Mouse (Mus musculus) forebrain, embryonic 13.5 days (tissue): Measurements from ENCODE around the gene 1700012B07Rik. TPM values are rescaled to one million over a fixed set of nuclear protein-coding genes. Genes with fewer than 3 reads are reported as not detected.

Experiments
- ATAC-seq: fragments of 200-750 bp; cut with Nextera tagmentation; 2 replicates; pipeline ENCODE4 v1.8.0; 2017
- H3K27ac ChIP-seq: fragments of 300-500 bp; sonication (generic); 2 replicates; pipeline ENCODE4 v1.5.1; 2015; ENCODE audit warnings: inconsistent platforms, mild to moderate bottlenecking, moderate library complexity
- H3K27me3 ChIP-seq: fragments of 300-500 bp; sonication (generic); 2 replicates; pipeline ENCODE4 v1.6.1; 2015; ENCODE audit warnings: mild to moderate bottlenecking, inconsistent platforms
- H3K36me3 ChIP-seq: fragments of 300-500 bp; sonication (generic); 2 replicates; pipeline ENCODE4 v1.6.1; 2015; ENCODE audit warnings: mild to moderate bottlenecking, inconsistent platforms; ENCODE audit not compliant: poor library complexity, severe bottlenecking
- H3K4me1 ChIP-seq: fragments of 300-500 bp; sonication (generic); 2 replicates; pipeline ENCODE4 v1.6.1; 2015; ENCODE audit warnings: inconsistent platforms
- H3K4me2 ChIP-seq: fragments of 300-500 bp; sonication (generic); 2 replicates; pipeline ENCODE4 v1.6.1; 2015; ENCODE audit warnings: inconsistent platforms, mild to moderate bottlenecking, moderate library complexity
- H3K4me3 ChIP-seq: fragments of 300-500 bp; sonication (generic); 2 replicates; pipeline ENCODE4 v1.5.1; 2015; ENCODE audit warnings: mild to moderate bottlenecking, inconsistent platforms
- H3K9ac ChIP-seq: fragments of 300-500 bp; sonication (generic); 2 replicates; pipeline ENCODE4 v1.6.1; 2015; ENCODE audit warnings: mild to moderate bottlenecking, inconsistent platforms
- H3K9me3 ChIP-seq: fragments of 300-500 bp; sonication (generic); replicated peaks from 2 replicates; pipeline ENCODE4 v1.6.1; 2016; ENCODE audit warnings: inconsistent platforms
- WGBS: fragments of 180-500 bp; shearing (Covaris S2); methylation state at CpG from one replicate; pipeline ENCODE4 v1.1.7; 2015; 5-methylcytosine and 5-hydroxymethylcytosine counted together
- polyA plus RNA-seq: library from polyadenylated mRNA; unstranded; fragments of >200 nt; fragmentation: Nextera tagmentation; extraction: Ambion mirVana; gene quantifications from 2 replicates; pipeline ENCODE4 v1.2.1, GENCODE M21; 2015

1700012B07Rik gene
- not detected in 2 replicates for polyA plus RNA-seq

GRCm38 (mm10) chr11:109827946-109828345 lies at the start of gene 1700012B07Rik:
Gene 1700012B07Rik (minus strand): TSS chr11:109828046.
- H3K4me3 ChIP-seq = no peak within 1 kb of the TSS
- H3K9me3 ChIP-seq = no peaks in the 10 kb centered on the region
- no peak for ATAC-seq
- no peak within 1 kb of the TSS for H3K27ac ChIP-seq
- H3K4me2 ChIP-seq = no peak within 1 kb of the TSS
- no peak within 1 kb of the TSS for H3K9ac ChIP-seq
- peaks cover 3% of the 10 kb centered on the region; the same call in 1 of the 2 replicates for H3K4me1 ChIP-seq
- no peaks in the 10 kb centered on the region for H3K27me3 ChIP-seq
- H3K36me3 ChIP-seq = no peaks in the 10 kb centered on the region
- 86% methylated on average over 4 of the region's 4 CpGs for WGBS

- no peak for ATAC-seq
- no peak overlapping the region for H3K27ac ChIP-seq
- no peak overlapping the region for H3K4me3 ChIP-seq
- 74% methylated on average over 9 of the region's 9 CpGs for WGBS
- no peaks in the 10 kb centered on the region for H3K36me3 ChIP-seq
- no peaks in the 10 kb centered on the region for H3K9me3 ChIP-seq
- H3K4me1 ChIP-seq = no peaks in the 10 kb centered on the region
- H3K9ac ChIP-seq = no peak overlapping the region
- H3K4me2 ChIP-seq = no peak overlapping the region
- no peaks in the 10 kb centered on the region for H3K27me3 ChIP-seq
Observed at GRCm38 (mm10) chr11:109876767-109877166, 48.9 kb upstream of the 1700012B07Rik start.

GRCm38 (mm10) chr11:109875834-109876233 lies 48.0 kb upstream of the 1700012B07Rik start:
- no peak overlapping the region for H3K27ac ChIP-seq
- H3K36me3 ChIP-seq = no peaks in the 10 kb centered on the region
- H3K4me1 ChIP-seq = no peaks in the 10 kb centered on the region
- H3K27me3 ChIP-seq = no peaks in the 10 kb centered on the region
- H3K9ac ChIP-seq = no peak overlapping the region
- WGBS = 77% methylated on average over 3 of the region's 3 CpGs
- no peak overlapping the region for H3K4me2 ChIP-seq
- no peaks in the 10 kb centered on the region for H3K9me3 ChIP-seq
- no peak overlapping the region for H3K4me3 ChIP-seq
- no peak for ATAC-seq

GRCm38 (mm10) chr11:109875525-109875802 lies 47.6 kb upstream of the 1700012B07Rik start:
- H3K27ac ChIP-seq = no peak overlapping the region
- no peaks in the 10 kb centered on the region for H3K9me3 ChIP-seq
- H3K27me3 ChIP-seq = no peaks in the 10 kb centered on the region
- WGBS = 92% methylated on average over 1 of the region's 1 CpGs
- H3K36me3 ChIP-seq = no peaks in the 10 kb centered on the region
- no peak for ATAC-seq
- H3K4me2 ChIP-seq = no peak overlapping the region
- no peaks in the 10 kb centered on the region for H3K4me1 ChIP-seq
- no peak overlapping the region for H3K4me3 ChIP-seq
- no peak overlapping the region for H3K9ac ChIP-seq

- H3K9ac ChIP-seq = no peak overlapping the region
- H3K36me3 ChIP-seq = no peaks in the 10 kb centered on the region
- H3K27ac ChIP-seq = no peak overlapping the region
- WGBS = 88% methylated on average over 11 of the region's 11 CpGs
- H3K4me2 ChIP-seq = no peak overlapping the region
- H3K4me3 ChIP-seq = no peak overlapping the region
- H3K9me3 ChIP-seq = no peaks in the 10 kb centered on the region
- ATAC-seq = no peak
- H3K27me3 ChIP-seq = no peaks in the 10 kb centered on the region
- H3K4me1 ChIP-seq = no peaks in the 10 kb centered on the region
Observed at GRCm38 (mm10) chr11:109874651-109875524, 47.0 kb upstream of the 1700012B07Rik start.

- Histone ChIP-seq H3K27ac (no peak overlapping the region), H3K4me1 (no peaks in the 10 kb centered on the region), H3K4me2 (no peak overlapping the region), H3K4me3 (no peak overlapping the region), H3K36me3 (no peaks in the 10 kb centered on the region), H3K9ac (no peak overlapping the region), H3K9me3 (no peaks in the 10 kb centered on the region), H3K27me3 (no peaks in the 10 kb centered on the region)
- ATAC-seq = no peak
- WGBS = 89% methylated on average over 22 of the region's 22 CpGs
Observed at GRCm38 (mm10) chr11:109873852-109874610, 46.2 kb upstream of the 1700012B07Rik start.

GRCm38 (mm10) chr11:109873161-109873775 lies 45.4 kb upstream of the 1700012B07Rik start:
- 47% methylated on average over 9 of the region's 9 CpGs for WGBS
- ATAC-seq = no peak
- H3K4me3 ChIP-seq = no peak overlapping the region

GRCm38 (mm10) chr11:109872674-109873073 lies 44.8 kb upstream of the 1700012B07Rik start:
- ATAC-seq = no peak
- Histone ChIP-seq H3K9ac (no peak overlapping the region), H3K36me3 (no peaks in the 10 kb centered on the region), H3K4me1 (no peaks in the 10 kb centered on the region), H3K4me3 (no peak overlapping the region), H3K9me3 (no peaks in the 10 kb centered on the region), H3K27ac (no peak overlapping the region), H3K4me2 (no peak overlapping the region), H3K27me3 (no peaks in the 10 kb centered on the region)
- 83% methylated on average over 3 of the region's 3 CpGs for WGBS

More at GRCm38 (mm10) chr11:109873161-109873775, 45.4 kb upstream of the 1700012B07Rik start:
- H3K27ac ChIP-seq = no peak overlapping the region
- no peak overlapping the region for H3K4me2 ChIP-seq
- no peaks in the 10 kb centered on the region for H3K36me3 ChIP-seq
- H3K9ac ChIP-seq = no peak overlapping the region
- H3K4me1 ChIP-seq = no peaks in the 10 kb centered on the region
- no peaks in the 10 kb centered on the region for H3K9me3 ChIP-seq
- H3K27me3 ChIP-seq = no peaks in the 10 kb centered on the region

GRCm38 (mm10) chr11:109872056-109872455 lies 44.2 kb upstream of the 1700012B07Rik start:
- no peaks in the 10 kb centered on the region for H3K9me3 ChIP-seq
- no peaks in the 10 kb centered on the region for H3K36me3 ChIP-seq
- no peak overlapping the region for H3K27ac ChIP-seq
- H3K27me3 ChIP-seq = no peaks in the 10 kb centered on the region
- H3K4me1 ChIP-seq = no peaks in the 10 kb centered on the region
- no peak for ATAC-seq
- WGBS = 85% methylated on average over 10 of the region's 10 CpGs
- no peak overlapping the region for H3K4me3 ChIP-seq
- no peak overlapping the region for H3K4me2 ChIP-seq
- no peak overlapping the region for H3K9ac ChIP-seq

- no peak for ATAC-seq
- H3K9me3 ChIP-seq = no peaks in the 10 kb centered on the region
- H3K27ac ChIP-seq = no peak overlapping the region
- H3K4me2 ChIP-seq = no peak overlapping the region
- no peaks in the 10 kb centered on the region for H3K36me3 ChIP-seq
- H3K27me3 ChIP-seq = no peaks in the 10 kb centered on the region
- no peaks in the 10 kb centered on the region for H3K4me1 ChIP-seq
- no peak overlapping the region for H3K4me3 ChIP-seq
- no peak overlapping the region for H3K9ac ChIP-seq
- 86% methylated on average over 5 of the region's 5 CpGs for WGBS
Observed at GRCm38 (mm10) chr11:109867861-109868260, 40.0 kb upstream of the 1700012B07Rik start.

GRCm38 (mm10) chr11:109866537-109867160 lies 38.8 kb upstream of the 1700012B07Rik start:
- 86% methylated on average over 11 of the region's 11 CpGs for WGBS
- Histone ChIP-seq H3K36me3 (no peaks in the 10 kb centered on the region), H3K9ac (no peak overlapping the region), H3K27me3 (no peaks in the 10 kb centered on the region), H3K4me2 (no peak overlapping the region), H3K27ac (no peak overlapping the region), H3K9me3 (no peaks in the 10 kb centered on the region), H3K4me1 (no peaks in the 10 kb centered on the region), H3K4me3 (no peak overlapping the region)
- ATAC-seq = no peak

GRCm38 (mm10) chr11:109865526-109865925 lies 37.7 kb upstream of the 1700012B07Rik start:
- Histone ChIP-seq H3K9me3 (no peaks in the 10 kb centered on the region), H3K4me2 (no peak overlapping the region), H3K9ac (no peak overlapping the region), H3K36me3 (no peaks in the 10 kb centered on the region), H3K4me3 (no peak overlapping the region), H3K27me3 (no peaks in the 10 kb centered on the region), H3K4me1 (0 out of 2 replicates have a peak, but pooled peaks cover under 1% of the 10 kb centered on the region), H3K27ac (no peak overlapping the region)
- ATAC-seq = no peak
- 90% methylated on average over 8 of the region's 8 CpGs for WGBS
